Mouse (Mus musculus): Measurements from ENCODE around the gene Cnpy2. TPM values are rescaled to one million over a fixed set of nuclear protein-coding genes. Genes with fewer than 3 reads are reported as not detected.
"Not testable (repeated sequence)": the region's sequence is repeated elsewhere in the genome, so short reads cannot be mapped to it uniquely, and the experiment has no call there.

The Cnpy2 gene
- polyA plus RNA-seq (2014; fragmentation: Nextera tagmentation; extraction: Ambion mirVana), result 317 and 336 TPM in 2 replicates

GRCm38 (mm10) chr10:128322141-128323108, at the start of gene Cnpy2:
Gene Cnpy2, plus strand, starts transcription at chr10:128322459.
- Histone ChIP-seq H3K4me3 (ENCODE audit: low read depth, low read length) (peak within 1 kb of the TSS; percentile 71), H3K27ac (ENCODE audit: low read depth) (peak within 1 kb of the TSS; percentile 96), H3K9me3 (ENCODE audit: low read depth, low read length) (no peaks in the 10 kb centered on the region), H3K4me1 (ENCODE audit: insufficient read depth) (peaks cover 5% of the 10 kb centered on the region; the same call in 1 of the 2 replicates), H3K27me3 (ENCODE audit: insufficient read depth, low read length) (no peaks in the 10 kb centered on the region), H3K36me3 (ENCODE audit: insufficient read depth) (peaks cover 58% of the 10 kb centered on the region), H3K9ac (peak within 1 kb of the TSS; percentile 94), H3K4me2 (peak within 1 kb of the TSS; percentile 92)
- DNase-seq (peak; percentile 97), ATAC-seq (ENCODE audit: insufficient read depth) (peak; percentile 94)
- TF ChIP-seq CTCF (IDR thresholded peaks at IDR 0.05; ENCODE audit: low read depth), result no peak
- WGBS, result under 1% methylated on average over 40 of the region's 40 CpGs

- 89% methylated on average over 4 of the region's 7 CpGs for WGBS
- not testable (repeated sequence) for H3K4me3 ChIP-seq (ENCODE audit: low read depth, low read length); H3K4me2 ChIP-seq; H3K9me3 ChIP-seq (ENCODE audit: low read depth, low read length); H3K27ac ChIP-seq (ENCODE audit: low read depth); H3K36me3 ChIP-seq (ENCODE audit: insufficient read depth); H3K4me1 ChIP-seq (ENCODE audit: insufficient read depth); DNase-seq; H3K9ac ChIP-seq; ATAC-seq (ENCODE audit: insufficient read depth); H3K27me3 ChIP-seq (ENCODE audit: insufficient read depth, low read length)
Observed at GRCm38 (mm10) chr10:128272819-128273439, 49.3 kb upstream of the Cnpy2 start.

- H3K9me3 ChIP-seq (ENCODE audit: low read depth, low read length); DNase-seq; H3K4me3 ChIP-seq (ENCODE audit: low read depth, low read length); H3K27ac ChIP-seq (ENCODE audit: low read depth); H3K4me2 ChIP-seq; H3K4me1 ChIP-seq (ENCODE audit: insufficient read depth); H3K9ac ChIP-seq; ATAC-seq (ENCODE audit: insufficient read depth); H3K27me3 ChIP-seq (ENCODE audit: insufficient read depth, low read length): not testable (repeated sequence)
- WGBS, result 87% methylated on average over 1 of the region's 1 CpGs
- peaks cover 25% of the 10 kb centered on the region for H3K36me3 ChIP-seq (ENCODE audit: insufficient read depth)
Observed at GRCm38 (mm10) chr10:128275374-128275773, 46.9 kb upstream of the Cnpy2 start.

GRCm38 (mm10) chr10:128278158-128278557, 44.1 kb upstream of the Cnpy2 start:
- no peaks in the 10 kb centered on the region for H3K27me3 ChIP-seq (ENCODE audit: insufficient read depth, low read length)
- no peaks in the 10 kb centered on the region for H3K4me1 ChIP-seq (ENCODE audit: insufficient read depth)
- no peak overlapping the region for H3K27ac ChIP-seq (ENCODE audit: low read depth)
- no peak overlapping the region for H3K4me2 ChIP-seq
- no peak overlapping the region for H3K4me3 ChIP-seq (ENCODE audit: low read depth, low read length)
- peak; percentile 6; the same call in 1 of the 2 replicates for ATAC-seq (ENCODE audit: insufficient read depth)
- H3K9me3 ChIP-seq (ENCODE audit: low read depth, low read length), result no peaks in the 10 kb centered on the region
- 53% methylated on average over 6 of the region's 6 CpGs for WGBS
- no peak overlapping the region for H3K9ac ChIP-seq
- no peak for DNase-seq
- no peak for TF ChIP-seq CTCF (IDR thresholded peaks at IDR 0.05; ENCODE audit: low read depth)
- peaks cover 53% of the 10 kb centered on the region for H3K36me3 ChIP-seq (ENCODE audit: insufficient read depth)

GRCm38 (mm10) chr10:128280943-128281342, 41.3 kb upstream of the Cnpy2 start:
- H3K4me2 ChIP-seq, result no peak overlapping the region
- no peak overlapping the region for H3K27ac ChIP-seq (ENCODE audit: low read depth)
- H3K9me3 ChIP-seq (ENCODE audit: low read depth, low read length), result no peaks in the 10 kb centered on the region
- 79% methylated on average over 6 of the region's 6 CpGs for WGBS
- TF ChIP-seq CTCF (IDR thresholded peaks at IDR 0.05; ENCODE audit: low read depth), result no peak
- ATAC-seq (ENCODE audit: insufficient read depth), result no peak
- H3K27me3 ChIP-seq (ENCODE audit: insufficient read depth, low read length), result no peaks in the 10 kb centered on the region
- no peak overlapping the region for H3K4me3 ChIP-seq (ENCODE audit: low read depth, low read length)
- no peaks in the 10 kb centered on the region for H3K4me1 ChIP-seq (ENCODE audit: insufficient read depth)
- H3K9ac ChIP-seq, result no peak overlapping the region
- no peak for DNase-seq
- peaks cover 74% of the 10 kb centered on the region for H3K36me3 ChIP-seq (ENCODE audit: insufficient read depth)

- Histone ChIP-seq H3K27me3 (ENCODE audit: insufficient read depth, low read length) (no peaks in the 10 kb centered on the region), H3K9ac (no peak overlapping the region), H3K36me3 (ENCODE audit: insufficient read depth) (peaks cover 75% of the 10 kb centered on the region), H3K4me3 (ENCODE audit: low read depth, low read length) (no peak overlapping the region), H3K27ac (ENCODE audit: low read depth) (no peak overlapping the region), H3K4me1 (ENCODE audit: insufficient read depth) (no peaks in the 10 kb centered on the region), H3K4me2 (no peak overlapping the region), H3K9me3 (ENCODE audit: low read depth, low read length) (no peaks in the 10 kb centered on the region)
- ATAC-seq (ENCODE audit: insufficient read depth) (no peak), DNase-seq (no peak)
- WGBS, result 83% methylated on average over 14 of the region's 14 CpGs
- no peak for TF ChIP-seq CTCF (IDR thresholded peaks at IDR 0.05; ENCODE audit: low read depth)
Observed at GRCm38 (mm10) chr10:128281682-128282081, 40.6 kb upstream of the Cnpy2 start.

GRCm38 (mm10) chr10:128282886-128283450, 39.3 kb upstream of the Cnpy2 start:
- Histone ChIP-seq H3K4me1 (ENCODE audit: insufficient read depth) (no peaks in the 10 kb centered on the region), H3K9ac (no peak overlapping the region), H3K27ac (ENCODE audit: low read depth) (no peak overlapping the region), H3K27me3 (ENCODE audit: insufficient read depth, low read length) (no peaks in the 10 kb centered on the region), H3K4me2 (no peak overlapping the region), H3K9me3 (ENCODE audit: low read depth, low read length) (no peaks in the 10 kb centered on the region), H3K36me3 (ENCODE audit: insufficient read depth) (peaks cover 68% of the 10 kb centered on the region), H3K4me3 (ENCODE audit: low read depth, low read length) (no peak overlapping the region)
- 76% methylated on average over 20 of the region's 20 CpGs for WGBS
- TF ChIP-seq CTCF (IDR thresholded peaks at IDR 0.05; ENCODE audit: low read depth), result no peak
- ATAC-seq (ENCODE audit: insufficient read depth) (no peak), DNase-seq (no peak)

Measured in lung, embryonic 14.5 days (tissue).